Mouse (Mus musculus): Measurements from ENCODE around the gene Kalrn. TPM values are rescaled to one million over a fixed set of nuclear protein-coding genes. Genes with fewer than 3 reads are reported as not detected.

Kalrn gene
- total RNA-seq, 2 experiments from 2014 or later = 6.1 to 17.5 TPM

GRCm38 (mm10) chr16:34034267-34034666, 539.1 kb downstream of the Kalrn start:
- DNase-seq = no peak

GRCm38 (mm10) chr16:34032011-34032645, 541.2 kb downstream of the Kalrn start:
- DNase-seq = no peak

GRCm38 (mm10) chr16:34031565-34031964, 541.8 kb downstream of the Kalrn start:
- no peak for DNase-seq

GRCm38 (mm10) chr16:34030379-34030778, 543.0 kb downstream of the Kalrn start:
- no peak for DNase-seq

GRCm38 (mm10) chr16:34029790-34030189, 543.5 kb downstream of the Kalrn start:
- peak in 1 of 2 experiments; percentile 28 for DNase-seq

- no peak for DNase-seq
Observed at GRCm38 (mm10) chr16:34017241-34017640, 556.1 kb downstream of the Kalrn start.

GRCm38 (mm10) chr16:34011991-34012845, 561.1 kb downstream of the Kalrn start:
- DNase-seq = no peak

- no peak for DNase-seq
Observed at GRCm38 (mm10) chr16:34009567-34009966, 563.8 kb downstream of the Kalrn start.

GRCm38 (mm10) chr16:34005986-34006385, 567.3 kb downstream of the Kalrn start:
- no peak for DNase-seq

- peak in 1 of 2 experiments; percentile 30 for DNase-seq
Observed at GRCm38 (mm10) chr16:34004128-34004578, 569.2 kb downstream of the Kalrn start.

- DNase-seq = no peak
Observed at GRCm38 (mm10) chr16:34003566-34004127, 569.7 kb downstream of the Kalrn start.

GRCm38 (mm10) chr16:34000715-34001114, 572.6 kb downstream of the Kalrn start:
- DNase-seq = peak; percentile 5 to 38

GRCm38 (mm10) chr16:33999388-33999787, 573.9 kb downstream of the Kalrn start:
- peak; percentile 40 to 60 for DNase-seq

- DNase-seq = no peak
Observed at GRCm38 (mm10) chr16:33998011-33998410, 575.3 kb downstream of the Kalrn start.

- peak; percentile 61 to 75 for DNase-seq
Observed at GRCm38 (mm10) chr16:33996030-33996429, 577.3 kb downstream of the Kalrn start.

GRCm38 (mm10) chr16:33995496-33995895, 577.8 kb downstream of the Kalrn start:
- DNase-seq = no peak

GRCm38 (mm10) chr16:33994321-33994720, 579.0 kb downstream of the Kalrn start:
- no peak for DNase-seq

- DNase-seq = no peak
Observed at GRCm38 (mm10) chr16:33990712-33991111, 582.6 kb downstream of the Kalrn start.

GRCm38 (mm10) chr16:33989106-33989505, 584.2 kb downstream of the Kalrn start:
- DNase-seq = no peak

- DNase-seq = peak; percentile 74 to 75
Observed at GRCm38 (mm10) chr16:33988358-33989012, 584.8 kb downstream of the Kalrn start.

GRCm38 (mm10) chr16:33986993-33987392, 586.3 kb downstream of the Kalrn start:
- no peak for DNase-seq

GRCm38 (mm10) chr16:33985372-33985771, 588.0 kb downstream of the Kalrn start:
- DNase-seq = no peak
